Mouse (Mus musculus) cortical plate, adult 2 months (tissue): ENCODE measurements at regions not wholly inside any gene's neighbourhood (a gene's known extent, or its start where the extent isn't known, plus 50 kb on each side); places are given as distances from the start of the nearest gene placed in this dataset.

Experiments used
- CTCF ChIP-seq: fragments of 200-500 bp; IDR thresholded peaks from 2 replicates; pipeline ENCODE4 v1.5.1; 2011; ENCODE audit warnings: mild to moderate bottlenecking, control low read depth, low read length; ENCODE audit not compliant: insufficient read depth; ENCODE audit errors: extremely low read depth
- POLR2A ChIP-seq: fragments of 200-500 bp; IDR thresholded peaks from 2 replicates; pipeline ENCODE4 v1.6.1; 2011; ENCODE audit warnings: mild to moderate bottlenecking, low read length, control low read depth; ENCODE audit not compliant: insufficient read depth; ENCODE audit errors: extremely low read depth

- TF ChIP-seq POLR2A = no peak
- no peak for TF ChIP-seq CTCF
Observed at GRCm38 (mm10) chr12:50995664-50996063, 346.8 kb upstream of the Prkd1 start.
